Mouse (Mus musculus) kidney, embryonic 16.5 days (tissue): Measurements from ENCODE around the gene Wdfy4. TPM values are rescaled to one million over a fixed set of nuclear protein-coding genes. Genes with fewer than 3 reads are reported as not detected.

Experiments used
- ATAC-seq: fragments of 200-750 bp; cut with Nextera tagmentation; 2 replicates; pipeline ENCODE4 v1.8.0; 2017; ENCODE audit warnings: moderate TSS enrichment; ENCODE audit not compliant: low FRiP score, low TSS enrichment
- H3K27ac ChIP-seq: fragments of 300-500 bp; sonication (generic); 2 replicates; pipeline ENCODE4 v1.5.1; 2014; ENCODE audit warnings: low read length
- H3K27me3 ChIP-seq: fragments of 300-500 bp; sonication (generic); 2 replicates; pipeline ENCODE4 v1.6.1; 2014; ENCODE audit warnings: low read length, control low read depth, mixed read lengths; ENCODE audit not compliant: insufficient read depth
- H3K36me3 ChIP-seq: fragments of 300-500 bp; sonication (generic); 2 replicates; pipeline ENCODE4 v1.6.1; 2014; ENCODE audit warnings: low read length, control low read depth, mixed read lengths; ENCODE audit not compliant: insufficient read depth
- H3K4me1 ChIP-seq: fragments of 300-500 bp; sonication (generic); 2 replicates; pipeline ENCODE4 v1.6.1; 2014; ENCODE audit warnings: low read length, control low read depth, mixed read lengths; ENCODE audit not compliant: insufficient read depth
- H3K4me2 ChIP-seq: fragments of 300-500 bp; sonication (generic); replicated peaks from 2 replicates; pipeline ENCODE4 v1.6.1; 2014; ENCODE audit warnings: low read depth, low read length
- H3K4me3 ChIP-seq: fragments of 300-500 bp; sonication (generic); 2 replicates; pipeline ENCODE4 v1.5.1; 2014; ENCODE audit warnings: mild to moderate bottlenecking, low read length
- H3K9ac ChIP-seq: fragments of 300-500 bp; sonication (generic); replicated peaks from 2 replicates; pipeline ENCODE4 v1.6.1; 2014; ENCODE audit warnings: low read length
- H3K9me3 ChIP-seq: fragments of 300-500 bp; sonication (generic); 2 replicates; pipeline ENCODE4 v1.6.1; 2016; ENCODE audit warnings: low read length, control low read depth
- WGBS: fragments of 180-500 bp; shearing (Covaris S2); extraction: QIAGEN DNeasy Blood & Tissue Kit; methylation state at CpG from one replicate; pipeline ENCODE4 v1.1.7; 2014; 5-methylcytosine and 5-hydroxymethylcytosine counted together
- polyA plus RNA-seq: library from polyadenylated mRNA; unstranded; fragments of >200 nt; fragmentation: Nextera tagmentation; extraction: Ambion mirVana; gene quantifications from 2 replicates; pipeline ENCODE4 v1.2.1, GENCODE M21; 2015

Gene Wdfy4
- polyA plus RNA-seq, 1 experiment from 2014 or later: 0.21 TPM

- Histone ChIP-seq H3K9me3 (no peaks in the 10 kb centered on the region), H3K4me1 (no peaks in the 10 kb centered on the region), H3K27ac (no peak overlapping the region), H3K27me3 (peaks cover 9% of the 10 kb centered on the region; the same call in 1 of the 2 replicates), H3K9ac (no peak overlapping the region), H3K4me2 (no peak overlapping the region), H3K4me3 (no peak overlapping the region), H3K36me3 (no peaks in the 10 kb centered on the region)
- ATAC-seq: peak; percentile 55; the same call in 1 of the 2 replicates
- WGBS: 39% methylated on average over 10 of the region's 10 CpGs
Measured at GRCm38 (mm10) chr14:32964742-32965141, 220.6 kb downstream of the Wdfy4 start.

- H3K4me2 ChIP-seq: no peak overlapping the region
- H3K27ac ChIP-seq: no peak overlapping the region
- H3K9ac ChIP-seq: no peak overlapping the region
- H3K4me1 ChIP-seq: peaks cover 9% of the 10 kb centered on the region
- H3K9me3 ChIP-seq: no peaks in the 10 kb centered on the region
- no peaks in the 10 kb centered on the region for H3K36me3 ChIP-seq
- no peak for ATAC-seq
- WGBS: 47% methylated on average over 5 of the region's 5 CpGs
- H3K4me3 ChIP-seq: no peak overlapping the region
- H3K27me3 ChIP-seq: peaks cover 15% of the 10 kb centered on the region
Measured at GRCm38 (mm10) chr14:32960481-32960880, 224.8 kb downstream of the Wdfy4 start.

- peaks cover 9% of the 10 kb centered on the region for H3K4me1 ChIP-seq
- H3K9me3 ChIP-seq: no peaks in the 10 kb centered on the region
- H3K36me3 ChIP-seq: no peaks in the 10 kb centered on the region
- no peak overlapping the region for H3K4me2 ChIP-seq
- H3K4me3 ChIP-seq: no peak overlapping the region
- ATAC-seq: no peak
- 16% methylated on average over 8 of the region's 8 CpGs for WGBS
- no peak overlapping the region for H3K27ac ChIP-seq
- peaks cover 25% of the 10 kb centered on the region for H3K27me3 ChIP-seq
- no peak overlapping the region for H3K9ac ChIP-seq
Measured at GRCm38 (mm10) chr14:32958671-32959070, 226.6 kb downstream of the Wdfy4 start.

- Histone ChIP-seq H3K27ac (no peak overlapping the region), H3K4me2 (no peak overlapping the region), H3K36me3 (no peaks in the 10 kb centered on the region), H3K4me1 (peaks cover 15% of the 10 kb centered on the region), H3K9me3 (no peaks in the 10 kb centered on the region), H3K9ac (no peak overlapping the region), H3K4me3 (no peak overlapping the region), H3K27me3 (peaks cover 34% of the 10 kb centered on the region)
- 61% methylated on average over 8 of the region's 8 CpGs for WGBS
- ATAC-seq: no peak
Measured at GRCm38 (mm10) chr14:32956486-32956885, 228.8 kb downstream of the Wdfy4 start.

GRCm38 (mm10) chr14:32950312-32951301 lies 234.7 kb downstream of the Wdfy4 start:
- 14% methylated on average over 20 of the region's 20 CpGs for WGBS
- peak; percentile 91 for ATAC-seq
- peak overlapping the region; percentile 80 for H3K27ac ChIP-seq
- H3K9me3 ChIP-seq: no peaks in the 10 kb centered on the region
- H3K4me1 ChIP-seq: peaks cover 19% of the 10 kb centered on the region
- H3K4me3 ChIP-seq: no peak overlapping the region
- peaks cover 58% of the 10 kb centered on the region for H3K27me3 ChIP-seq
- H3K4me2 ChIP-seq: peak overlapping the region; percentile 25; the same call in 1 of the 2 replicates
- H3K36me3 ChIP-seq: no peaks in the 10 kb centered on the region
- H3K9ac ChIP-seq: no peak overlapping the region

GRCm38 (mm10) chr14:32947512-32947911 lies 237.8 kb downstream of the Wdfy4 start:
- Histone ChIP-seq H3K9me3 (no peaks in the 10 kb centered on the region), H3K9ac (no peak overlapping the region), H3K36me3 (no peaks in the 10 kb centered on the region), H3K4me1 (peaks cover 19% of the 10 kb centered on the region), H3K27me3 (peaks cover 49% of the 10 kb centered on the region), H3K4me2 (no peak overlapping the region), H3K27ac (no peak overlapping the region), H3K4me3 (no peak overlapping the region)
- no peak for ATAC-seq
- 87% methylated on average over 2 of the region's 2 CpGs for WGBS

- Histone ChIP-seq H3K27ac (no peak overlapping the region), H3K4me2 (no peak overlapping the region), H3K9ac (no peak overlapping the region), H3K4me1 (no peaks in the 10 kb centered on the region), H3K36me3 (no peaks in the 10 kb centered on the region), H3K27me3 (0 out of 2 replicates have a peak, but pooled peaks cover 5% of the 10 kb centered on the region), H3K9me3 (no peaks in the 10 kb centered on the region), H3K4me3 (no peak overlapping the region)
- 85% methylated on average over 5 of the region's 5 CpGs for WGBS
- ATAC-seq: no peak
Measured at GRCm38 (mm10) chr14:32939217-32939616, 246.1 kb downstream of the Wdfy4 start.

GRCm38 (mm10) chr14:32934064-32934463 lies 251.2 kb downstream of the Wdfy4 start:
- H3K27ac ChIP-seq: no peak overlapping the region
- no peak for ATAC-seq
- no peaks in the 10 kb centered on the region for H3K36me3 ChIP-seq
- no peaks in the 10 kb centered on the region for H3K9me3 ChIP-seq
- peaks cover 5% of the 10 kb centered on the region; the same call in 1 of the 2 replicates for H3K27me3 ChIP-seq
- H3K4me3 ChIP-seq: no peak overlapping the region
- H3K4me2 ChIP-seq: no peak overlapping the region
- no peaks in the 10 kb centered on the region for H3K4me1 ChIP-seq
- H3K9ac ChIP-seq: no peak overlapping the region
- 60% methylated on average over 6 of the region's 6 CpGs for WGBS

- H3K9ac ChIP-seq: no peak overlapping the region
- H3K27me3 ChIP-seq: peaks cover 5% of the 10 kb centered on the region; the same call in 1 of the 2 replicates
- H3K4me1 ChIP-seq: no peaks in the 10 kb centered on the region
- ATAC-seq: no peak
- no peak overlapping the region for H3K27ac ChIP-seq
- H3K4me2 ChIP-seq: no peak overlapping the region
- no peaks in the 10 kb centered on the region for H3K36me3 ChIP-seq
- WGBS: 81% methylated on average over 8 of the region's 8 CpGs
- no peaks in the 10 kb centered on the region for H3K9me3 ChIP-seq
- H3K4me3 ChIP-seq: no peak overlapping the region
Measured at GRCm38 (mm10) chr14:32932220-32932619, 253.1 kb downstream of the Wdfy4 start.

- no peak overlapping the region for H3K9ac ChIP-seq
- no peaks in the 10 kb centered on the region for H3K36me3 ChIP-seq
- no peak overlapping the region for H3K4me3 ChIP-seq
- no peaks in the 10 kb centered on the region for H3K4me1 ChIP-seq
- 85% methylated on average over 10 of the region's 10 CpGs for WGBS
- ATAC-seq: no peak
- no peak overlapping the region for H3K4me2 ChIP-seq
- H3K9me3 ChIP-seq: no peaks in the 10 kb centered on the region
- H3K27me3 ChIP-seq: peaks cover 5% of the 10 kb centered on the region; the same call in 1 of the 2 replicates
- no peak overlapping the region for H3K27ac ChIP-seq
Measured at GRCm38 (mm10) chr14:32931709-32932108, 253.6 kb downstream of the Wdfy4 start.
